Mouse (Mus musculus): ENCODE data around the gene Olfr1419.
"Not testable (repeated sequence)": the region's sequence is repeated elsewhere in the genome, so short reads cannot be mapped to it uniquely, and the experiment has no call there.

DNA sequence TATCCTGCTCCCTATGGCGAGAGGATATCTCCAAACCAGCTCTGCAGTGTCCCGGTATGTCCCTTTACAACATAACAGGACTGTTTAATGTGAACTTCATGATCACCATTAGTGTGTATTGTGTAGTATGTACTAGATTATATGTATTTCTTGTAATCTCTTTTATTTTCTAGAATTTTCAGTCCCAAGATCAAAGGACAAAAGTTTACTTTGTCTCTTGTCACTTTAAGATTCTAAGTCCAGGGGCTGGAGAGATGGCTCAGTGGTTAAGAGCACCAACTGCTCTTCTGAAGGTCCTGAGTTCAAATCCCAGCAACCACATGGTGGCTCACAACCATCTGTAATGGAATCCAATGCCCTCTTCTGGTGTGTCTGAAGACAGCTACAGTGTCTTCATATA lies 47.6 kb upstream of the Olfr1419 start:
- not testable (repeated sequence) for TF ChIP-seq CTCF (IDR thresholded peaks at IDR 0.05; ENCODE audit: borderline replicate concordance, control insufficient read depth, extremely low read depth, insufficient read depth, low read length, poor library complexity); POLR2A (IDR thresholded peaks at IDR 0.05; ENCODE audit: control insufficient read depth, extremely low read depth, insufficient read depth, low read length, poor library complexity)

Data from thymus, adult 2 months (tissue).